Mouse (Mus musculus) brain, embryonic 14.5 days (tissue): ENCODE results near the gene Nt5c1b. TPM values are rescaled to one million over a fixed set of nuclear protein-coding genes. Genes with fewer than 3 reads are reported as not detected.

Source experiments
- DNase-seq: peaks from one replicate; pipeline ENCODE4 v3.0.0-alpha.2; 2011; ENCODE audit warnings: low read depth
- CTCF ChIP-seq: fragments of 200-500 bp; IDR thresholded peaks from 2 replicates; pipeline ENCODE4 v1.5.1; 2012; ENCODE audit warnings: inconsistent platforms, mild to moderate bottlenecking, moderate library complexity, borderline replicate concordance; ENCODE audit not compliant: insufficient read depth, insufficient read length; ENCODE audit errors: extremely low read depth
- POLR2A ChIP-seq: fragments of 200-500 bp; IDR thresholded peaks from 2 replicates; pipeline ENCODE4 v1.6.1; 2012; ENCODE audit warnings: mild to moderate bottlenecking, inconsistent platforms, borderline replicate concordance; ENCODE audit not compliant: poor library complexity, insufficient read depth, insufficient read length, severe bottlenecking; ENCODE audit errors: extremely low read depth
- polyA plus RNA-seq: library from polyadenylated mRNA; depleted of rRNA; stranded (reverse); fragments of >200 nt; gene quantifications from 2 replicates; pipeline ENCODE4 v1.2.3, GENCODE M21; 2012; rRNA removed

Gene Nt5c1b
- polyA plus RNA-seq, result not detected in 2 replicates

GRCm38 (mm10) chr12:10369673-10370072 is at the start of gene Nt5c1b:
Gene Nt5c1b, plus strand, starts transcription at chr12:10369973.
- TF ChIP-seq POLR2A (no peak), CTCF (no peak)

DNA sequence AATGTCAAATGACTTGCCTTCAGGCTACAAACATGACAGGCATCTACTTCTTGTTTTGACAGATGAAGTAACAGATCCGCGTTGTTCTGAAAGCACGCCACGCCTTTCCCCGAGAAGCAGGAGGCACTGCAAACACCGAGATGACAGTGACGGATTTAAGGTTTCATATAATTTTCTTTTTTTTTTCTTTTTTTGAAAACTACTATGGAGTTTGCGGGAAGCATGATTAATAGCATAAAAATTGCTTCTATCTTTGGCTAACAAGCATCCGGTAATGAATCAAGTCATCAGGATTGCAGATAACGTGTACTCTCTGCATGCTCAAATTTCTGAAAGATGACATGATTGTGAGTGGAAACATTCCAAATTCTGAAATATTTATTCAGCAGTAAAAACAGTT is 42.1 kb upstream of the Nt5c1b start:
- DNase-seq, result peak; percentile 2
- TF ChIP-seq CTCF (no peak), POLR2A (no peak)

More at GRCm38 (mm10) chr12:10369673-10370072, at the start of gene Nt5c1b:
- no peak for DNase-seq

DNA sequence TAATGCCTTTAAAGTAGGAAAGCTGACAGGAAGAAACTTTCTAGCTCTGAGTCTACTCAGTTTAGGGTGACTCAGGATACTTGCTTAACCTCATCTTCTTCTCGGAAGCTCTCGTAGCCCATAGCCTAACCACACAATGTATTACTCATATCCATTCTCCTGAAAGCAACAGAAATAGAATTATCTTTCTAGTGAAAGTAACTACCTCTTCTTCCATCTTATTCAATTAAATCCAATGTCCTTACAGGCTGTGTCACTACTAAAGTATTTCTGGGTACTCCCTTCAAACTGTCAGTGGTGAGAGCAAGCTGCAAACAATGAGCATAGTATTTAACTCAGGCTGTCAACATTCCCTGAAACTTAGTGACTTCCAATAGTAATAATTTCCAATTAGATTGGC is 40.3 kb upstream of the Nt5c1b start:
- no peak for DNase-seq
- TF ChIP-seq CTCF (no peak), POLR2A (no peak)

- TF ChIP-seq CTCF (no peak), POLR2A (no peak)
- no peak for DNase-seq
Observed at GRCm38 (mm10) chr12:10340604-10341003, 29.2 kb upstream of the Nt5c1b start.

DNA sequence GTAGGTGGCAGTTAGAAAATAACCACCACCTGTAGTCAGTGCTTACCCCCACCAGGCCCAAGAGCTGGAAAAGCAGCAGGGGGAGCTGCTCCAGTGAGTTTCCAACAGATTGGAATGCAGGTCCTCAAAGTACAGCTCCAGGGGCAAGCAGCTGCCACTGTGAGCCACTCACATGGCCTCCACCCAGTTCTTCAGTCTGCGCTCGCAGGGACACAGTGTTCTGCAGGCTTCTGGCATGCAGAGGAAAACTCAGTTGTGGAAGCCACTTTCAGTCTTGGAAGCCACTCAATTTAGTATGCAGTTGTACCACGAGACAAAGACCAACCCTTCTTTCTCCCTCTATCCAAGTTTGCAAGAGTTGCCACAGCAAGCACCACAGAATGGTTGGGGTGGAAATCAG is 19.1 kb upstream of the Nt5c1b start:
- no peak for TF ChIP-seq POLR2A
- TF ChIP-seq CTCF, result no peak
- DNase-seq, result no peak

DNA sequence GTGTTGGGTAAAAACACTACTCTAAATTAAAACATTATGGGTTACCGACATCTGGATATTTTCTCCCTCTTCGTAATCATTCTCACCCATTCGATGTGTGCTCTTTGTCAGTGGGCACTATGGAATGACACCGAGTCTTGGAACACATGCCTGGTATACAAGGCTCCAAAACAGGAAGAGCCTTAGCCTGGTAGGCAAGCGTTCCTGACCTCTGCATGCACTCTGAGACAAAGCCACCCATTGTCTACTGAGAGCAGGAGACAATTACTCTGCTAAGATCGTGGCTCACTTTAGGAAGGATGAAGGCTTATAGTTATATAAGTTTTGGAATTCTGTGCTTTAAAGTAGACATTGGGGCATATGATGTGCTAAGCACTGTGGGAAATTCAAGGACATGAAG is 12.0 kb upstream of the Nt5c1b start:
- TF ChIP-seq POLR2A, result no peak
- no peak for TF ChIP-seq CTCF
- DNase-seq, result no peak

DNA sequence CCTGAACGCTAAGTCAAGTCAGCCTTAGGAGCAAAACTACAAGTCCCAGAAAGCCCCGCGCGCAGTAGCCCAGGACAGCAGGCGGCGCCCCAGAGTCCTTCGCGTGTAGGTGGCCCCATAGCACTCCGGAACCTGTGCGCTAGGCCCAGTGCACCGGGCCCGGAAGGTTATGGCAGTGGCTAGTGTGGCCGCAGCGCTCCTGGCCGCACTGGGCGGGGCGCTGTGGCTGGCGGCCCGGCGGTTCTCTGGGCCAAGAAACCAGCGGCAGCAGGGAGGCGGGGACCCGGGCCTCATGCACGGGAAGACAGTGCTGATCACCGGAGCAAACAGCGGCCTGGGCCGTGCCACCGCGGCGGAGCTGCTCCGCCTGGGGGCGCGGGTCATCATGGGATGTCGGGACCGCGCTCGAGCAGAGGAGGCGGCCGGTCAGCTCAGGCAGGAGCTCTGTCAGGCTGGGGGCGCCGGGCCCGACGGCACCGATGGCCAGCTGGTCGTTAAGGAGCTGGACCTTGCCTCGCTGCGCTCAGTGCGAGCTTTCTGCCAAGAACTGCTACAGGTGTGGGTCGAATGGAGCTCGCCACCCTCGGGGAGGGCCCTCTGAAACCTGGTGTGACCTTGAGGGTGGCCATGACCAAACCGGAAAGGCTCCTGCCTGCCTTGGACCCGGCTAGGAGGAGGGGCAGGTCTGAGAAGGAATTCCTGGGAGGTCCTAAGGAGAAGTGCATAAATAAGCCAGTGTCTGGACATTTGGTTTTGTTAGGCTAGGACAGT is 21.1 kb downstream of the Nt5c1b start, which contains the start of gene Rdh14:
Rdh14 (plus strand) TSS at position 102 of the 771 bp plus-strand sequence.
- peak; percentile 97 for DNase-seq
- peak; percentile 62 for TF ChIP-seq CTCF
- TF ChIP-seq POLR2A, result peak; percentile 36; the same call in 1 of the 2 replicates

GRCm38 (mm10) chr12:10400788-10401187 is 31.0 kb downstream of the Nt5c1b start:
- peak; percentile 6 for DNase-seq
- TF ChIP-seq POLR2A, result no peak
- no peak for TF ChIP-seq CTCF

DNA sequence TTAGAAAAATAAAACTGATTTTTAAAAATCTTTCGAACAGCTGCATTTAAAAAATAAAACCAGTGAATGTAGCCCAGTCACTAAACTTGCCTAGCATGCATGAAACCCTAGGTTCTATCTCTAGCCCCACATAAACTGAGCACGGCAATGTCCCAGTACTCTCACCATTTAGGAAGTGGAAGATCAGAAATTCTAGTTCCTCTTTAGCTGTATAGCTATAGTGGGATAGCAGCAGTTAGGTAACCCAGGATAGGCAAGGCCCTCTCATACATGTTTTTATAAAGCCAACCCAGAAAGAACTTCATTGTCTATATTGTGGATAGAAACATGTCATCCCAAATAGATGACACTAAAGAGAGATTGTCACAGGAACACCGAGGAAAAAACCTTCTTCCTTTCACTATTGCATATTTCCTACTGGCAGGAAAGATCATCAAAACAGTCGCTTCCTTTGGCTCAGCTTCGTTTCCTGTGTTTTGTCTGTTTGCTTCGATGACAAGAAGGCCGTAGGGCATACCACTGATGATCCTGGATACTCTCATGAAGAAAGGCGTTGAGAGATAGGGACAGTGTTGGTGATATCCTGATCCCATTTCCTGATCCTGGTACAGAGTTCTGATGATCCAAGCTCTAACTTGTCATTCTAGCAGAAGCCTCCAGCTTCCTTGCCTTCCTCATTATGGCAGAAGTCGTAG is 32.8 kb downstream of the Nt5c1b start:
- no peak for TF ChIP-seq POLR2A
- no peak for TF ChIP-seq CTCF
- no peak for DNase-seq

- TF ChIP-seq CTCF (no peak), POLR2A (no peak)
- DNase-seq, result no peak
Observed at GRCm38 (mm10) chr12:10410511-10411179, 40.9 kb downstream of the Nt5c1b start.

DNA sequence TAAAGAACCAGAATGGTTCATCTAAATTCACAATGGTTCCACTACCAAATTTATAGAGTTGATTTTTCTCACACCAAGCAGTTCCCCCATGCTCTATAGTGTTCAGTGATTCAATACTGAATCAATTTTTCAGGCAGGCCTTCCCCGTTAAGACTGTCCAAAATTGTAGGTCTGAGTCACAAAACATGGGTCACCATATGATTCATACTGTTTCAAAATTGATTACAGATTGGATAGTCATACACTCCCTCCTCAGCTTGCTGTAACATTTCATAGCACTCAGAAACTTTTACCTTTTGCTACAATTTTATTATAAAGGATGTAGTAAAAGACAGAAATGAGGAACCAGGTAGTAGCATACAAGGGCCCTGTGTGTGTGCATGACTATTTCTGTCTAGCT is 41.7 kb downstream of the Nt5c1b start:
- no peak for DNase-seq
- TF ChIP-seq POLR2A, result no peak
- no peak for TF ChIP-seq CTCF
